Mouse (Mus musculus) C2C12 (cell line): ENCODE measurements at regions not wholly inside any gene's neighbourhood (a gene's known extent, or its start where the extent isn't known, plus 50 kb on each side); places are given as distances from the start of the nearest gene placed in this dataset.

Experiments used
- CEBPB ChIP-seq: IDR thresholded peaks from one replicate; pipeline ENCODE4 v1.6.1; 2011; ENCODE audit warnings: low read depth, mild to moderate bottlenecking, control low read depth, moderate library complexity
- CTCF ChIP-seq: IDR thresholded peaks from one replicate; pipeline ENCODE4 v1.5.1; 2011; ENCODE audit not compliant: control insufficient read depth, insufficient read depth, insufficient read length
- FOSL1 ChIP-seq: IDR thresholded peaks from one replicate; pipeline ENCODE4 v1.8.0; 2011; ENCODE audit warnings: mild to moderate bottlenecking, low read length; ENCODE audit not compliant: poor library complexity, insufficient read depth, severe bottlenecking
- MAX ChIP-seq: IDR thresholded peaks from one replicate; pipeline ENCODE4 v1.6.1; 2011; ENCODE audit warnings: mild to moderate bottlenecking, control low read depth
- MYOD1 ChIP-seq: IDR thresholded peaks from one replicate; pipeline ENCODE4 v1.6.1; 2011; ENCODE audit warnings: low read depth; ENCODE audit not compliant: control insufficient read depth, insufficient read length
- MYOG ChIP-seq: IDR thresholded peaks from one replicate; pipeline ENCODE4 v1.6.1; 2011; ENCODE audit not compliant: control insufficient read depth, insufficient read length; ENCODE audit errors: extremely low read depth
- USF1 ChIP-seq: IDR thresholded peaks from one replicate; pipeline ENCODE4 v1.6.1; 2011; ENCODE audit warnings: low read depth, mild to moderate bottlenecking, control low read depth, moderate library complexity

DNA sequence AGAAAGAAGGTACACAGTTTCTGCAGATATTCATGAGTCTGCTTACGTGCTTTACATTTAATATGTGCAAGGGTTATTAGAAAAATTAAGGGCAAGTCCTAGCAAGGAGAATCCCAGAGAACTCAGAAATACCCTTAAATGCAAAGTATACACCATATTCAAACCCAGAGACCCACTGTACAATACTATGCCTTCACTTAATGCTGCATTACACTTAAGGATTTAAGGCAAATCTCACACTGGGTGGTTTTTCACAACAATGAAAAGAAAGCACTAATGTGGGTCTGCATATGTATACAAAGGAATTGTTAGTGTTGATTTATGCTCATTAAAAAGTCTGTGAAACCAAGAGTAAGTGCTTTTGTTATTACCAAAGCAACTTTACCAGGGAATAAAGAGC is 419.4 kb downstream of the Rapgef2 start:
- TF ChIP-seq CTCF: no peak
- TF ChIP-seq MYOD1: no peak
- no peak for TF ChIP-seq FOSL1
- no peak for TF ChIP-seq USF1
- TF ChIP-seq MAX: no peak
- no peak for TF ChIP-seq CEBPB
- TF ChIP-seq MYOG: no peak
